Mouse (Mus musculus): ENCODE measurements around the gene Gm10300.

The Gm10300 gene

DNA sequence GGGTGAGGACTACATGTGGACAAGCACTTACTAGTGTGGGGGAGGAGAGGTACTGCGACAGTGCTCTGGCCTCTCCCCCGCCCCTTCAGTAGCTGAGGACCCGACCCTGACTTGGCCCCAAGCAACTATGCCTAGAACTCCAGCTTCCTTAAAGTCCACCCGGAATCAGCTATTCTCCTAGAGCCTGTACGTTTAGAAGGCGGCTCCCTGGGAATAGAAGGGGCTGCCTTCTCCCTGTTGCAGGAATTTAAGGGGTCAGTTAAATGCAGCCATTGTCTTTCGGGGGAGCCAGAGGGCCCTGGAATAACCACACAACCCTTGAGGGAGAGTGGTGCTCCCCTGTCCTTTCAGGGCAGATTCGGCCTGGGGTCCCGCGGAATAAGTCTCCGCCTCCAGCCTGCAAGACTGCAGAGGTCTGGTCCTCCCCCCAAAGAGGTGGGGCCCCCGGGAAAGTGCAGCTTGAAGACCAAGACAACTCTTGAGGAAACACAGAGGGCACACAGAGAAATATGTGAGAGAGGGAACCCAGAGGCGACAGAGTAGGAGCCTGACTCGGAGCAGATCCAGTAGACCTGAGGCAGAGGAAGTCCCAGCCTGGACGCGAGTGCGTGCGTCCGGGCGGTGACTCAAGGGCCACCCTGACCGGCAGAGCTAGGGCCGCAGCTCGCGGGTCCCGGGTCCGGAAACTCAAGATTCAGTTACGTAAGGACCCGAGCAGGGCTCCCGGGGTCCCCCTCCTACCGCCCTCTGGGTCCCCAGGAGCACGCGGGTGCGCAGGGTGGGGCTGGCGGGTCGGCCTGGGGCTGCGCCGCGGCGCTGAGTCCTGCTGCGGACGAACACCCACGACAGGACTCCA is at the start of gene Gm10300:
Gene Gm10300 (plus strand): TSS at position 621 of the 856 bp plus-strand sequence.
- peak; percentile 73 for DNase-seq

GRCm38 (mm10) chr4:132025264-132025663 is 49.2 kb upstream of the Gm10300 start:
- DNase-seq = no peak

DNA sequence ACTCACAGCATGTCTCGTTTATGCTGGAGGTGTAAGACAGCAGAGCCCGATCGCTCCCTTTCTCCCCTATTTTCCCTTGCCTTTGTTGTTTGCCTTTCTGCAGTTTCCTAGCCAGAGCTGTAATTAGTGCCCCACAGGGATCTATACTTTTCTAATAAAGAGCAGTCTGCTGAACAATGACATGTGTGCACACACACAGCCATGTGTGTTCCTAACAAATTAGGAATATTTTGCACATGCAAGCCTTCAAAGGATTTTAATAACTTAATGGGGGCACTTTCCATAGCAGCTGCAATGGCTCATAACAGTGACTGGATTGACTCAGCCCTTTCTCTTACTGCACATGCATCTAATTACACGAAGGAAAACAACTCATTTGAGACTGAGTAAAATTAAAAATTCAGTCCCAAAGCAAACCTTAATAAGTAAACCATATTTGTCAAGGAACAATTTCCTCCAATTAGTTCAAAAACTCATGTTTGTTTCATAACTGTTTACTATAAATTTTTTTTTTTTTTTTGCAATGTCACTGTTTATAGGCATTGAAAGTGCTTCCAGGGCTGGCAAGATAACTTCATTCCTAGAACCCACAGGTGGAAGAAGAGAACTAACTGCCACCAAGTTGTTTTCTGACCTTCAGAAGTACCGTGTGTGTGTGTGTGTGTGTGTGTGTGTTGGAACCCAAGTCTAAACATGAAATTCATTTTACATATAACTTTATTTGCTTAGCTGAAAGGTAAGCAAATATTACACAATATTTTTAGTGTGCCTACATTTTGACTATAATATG is 48.6 kb upstream of the Gm10300 start:
- no peak for DNase-seq

DNA sequence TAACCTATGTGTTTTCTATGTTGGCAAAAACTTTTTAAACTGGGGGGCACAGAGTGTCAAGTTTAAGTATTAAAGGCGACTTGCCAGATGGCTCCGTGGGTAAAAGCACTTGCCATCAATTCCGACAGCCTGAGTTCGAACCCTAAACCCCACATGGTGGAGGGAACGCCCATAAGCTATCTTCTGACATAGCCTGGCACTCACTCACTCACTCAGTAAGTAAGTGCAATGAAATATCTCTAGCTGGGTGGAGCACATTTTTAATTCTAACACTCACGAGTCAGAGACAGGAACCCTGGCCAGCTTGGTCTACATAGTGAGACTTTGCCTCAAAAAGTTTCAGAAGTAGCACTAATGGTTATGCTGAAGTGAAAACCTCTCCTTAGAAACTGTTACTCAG is 47.3 kb upstream of the Gm10300 start:
- no peak for DNase-seq

DNA sequence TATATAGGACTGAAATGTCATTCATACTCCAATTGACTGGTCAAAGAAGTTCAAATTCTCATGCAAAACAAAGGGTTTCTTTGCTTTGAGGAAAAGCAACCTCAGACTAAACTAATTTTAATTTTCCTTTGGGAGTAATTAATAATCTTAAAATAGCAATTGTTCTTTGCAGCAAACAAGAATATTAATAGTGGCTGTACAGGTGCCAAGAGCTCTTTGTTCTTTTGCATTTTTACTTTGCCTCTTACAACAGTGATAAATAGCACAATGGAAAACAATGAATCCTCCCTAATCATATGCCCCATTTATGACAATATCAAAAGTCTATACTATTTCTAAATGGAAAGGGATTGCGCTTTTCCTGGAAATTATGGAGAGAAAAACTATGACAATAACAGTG is 46.7 kb upstream of the Gm10300 start:
- no peak for DNase-seq

- DNase-seq = no peak
These were observed 44.4 kb upstream of the Gm10300 start for GRCm38 (mm10) chr4:132029851-132030741.

DNA sequence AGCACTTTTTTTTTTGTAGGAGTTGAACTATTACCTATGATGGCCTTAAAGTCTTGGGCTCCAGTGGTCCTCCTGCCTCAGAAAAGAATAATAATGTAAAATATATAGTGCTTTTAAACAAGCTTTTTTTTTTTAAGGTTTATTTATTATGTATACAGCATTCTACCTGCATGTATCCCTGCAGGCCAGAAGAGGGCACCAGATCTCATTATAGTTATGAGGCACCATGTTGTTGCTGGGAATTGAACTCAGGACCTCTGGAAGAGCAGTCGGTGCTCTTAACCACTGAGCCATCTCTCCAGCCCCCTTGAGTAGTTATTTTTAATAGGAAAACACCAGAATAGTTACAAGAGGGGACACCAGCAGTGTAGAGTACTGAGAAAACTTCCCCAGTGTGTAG is 41.3 kb upstream of the Gm10300 start:
- DNase-seq = no peak

GRCm38 (mm10) chr4:132034242-132034641 is 40.3 kb upstream of the Gm10300 start:
- no peak for DNase-seq

DNA sequence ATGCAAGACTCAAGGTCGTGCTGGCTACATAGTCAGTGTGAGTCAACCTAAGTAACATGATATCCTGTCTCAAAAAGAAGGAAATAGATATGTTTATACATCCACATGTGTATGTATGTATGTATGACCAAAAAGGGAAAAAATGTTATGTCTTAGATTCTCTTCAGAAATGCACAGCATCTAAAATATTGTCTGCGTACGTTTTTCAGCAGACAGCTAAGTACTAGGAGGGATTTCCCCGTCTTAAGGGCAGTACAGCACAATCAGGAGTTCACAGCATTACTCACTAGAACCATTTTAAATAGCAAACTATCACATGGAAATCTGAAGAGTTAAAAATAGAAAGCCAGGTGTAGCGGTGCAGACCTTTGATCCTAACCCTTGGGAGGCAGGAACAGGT is 37.4 kb upstream of the Gm10300 start:
- DNase-seq = no peak

- DNase-seq = no peak
These were observed 36.5 kb upstream of the Gm10300 start for GRCm38 (mm10) chr4:132037991-132038390.

GRCm38 (mm10) chr4:132038809-132039208 is 35.7 kb upstream of the Gm10300 start:
- DNase-seq = no peak

GRCm38 (mm10) chr4:132039521-132039920 is 35.0 kb upstream of the Gm10300 start:
- no peak for DNase-seq

GRCm38 (mm10) chr4:132039975-132040645 is 34.4 kb upstream of the Gm10300 start:
- no peak for DNase-seq

DNA sequence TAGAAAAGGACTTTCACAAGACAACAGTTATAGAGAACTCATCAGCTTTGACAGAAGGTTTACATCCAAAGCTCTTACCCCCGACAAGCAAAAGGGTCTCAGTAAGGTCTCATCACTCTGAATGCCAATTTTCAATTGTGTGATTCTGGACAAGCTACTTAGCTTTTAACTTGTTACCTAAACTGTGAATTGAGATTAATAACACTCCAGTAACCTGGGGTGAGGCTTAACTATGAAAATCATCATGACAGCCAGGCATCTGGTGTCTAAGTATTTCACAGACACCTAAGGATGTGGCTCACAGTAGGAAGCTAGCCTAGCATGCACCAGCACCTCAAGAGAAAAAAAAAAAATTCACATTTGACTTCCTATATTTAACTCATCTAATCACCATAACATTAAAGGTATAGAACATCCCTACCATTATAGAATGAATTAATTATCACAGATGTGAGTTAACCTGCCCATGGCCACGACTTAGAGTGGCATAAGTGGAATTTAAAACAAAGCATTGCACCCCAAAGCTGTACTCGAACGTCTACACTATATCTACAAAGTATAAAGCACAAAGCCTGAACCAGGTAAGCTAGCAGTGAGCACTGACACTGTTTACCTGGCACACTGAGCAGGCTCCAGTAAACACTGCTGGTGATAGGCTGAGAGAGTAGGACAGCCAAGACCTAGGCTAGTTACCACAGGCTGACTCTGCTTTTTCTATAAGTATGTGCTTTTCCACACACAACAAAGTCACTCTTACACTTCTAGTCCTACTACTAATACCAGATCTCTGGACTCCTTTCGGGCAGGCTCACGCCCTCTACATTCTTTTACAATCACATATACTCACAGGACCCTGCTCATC is 32.8 kb upstream of the Gm10300 start:
- no peak for DNase-seq

- no peak for DNase-seq
These were observed 30.8 kb upstream of the Gm10300 start for GRCm38 (mm10) chr4:132043726-132044125.

- peak; percentile 40 for DNase-seq
These were observed 26.2 kb upstream of the Gm10300 start for GRCm38 (mm10) chr4:132048011-132048991.

GRCm38 (mm10) chr4:132048995-132049404 is 25.5 kb upstream of the Gm10300 start:
- peak; percentile 85 for DNase-seq

DNA sequence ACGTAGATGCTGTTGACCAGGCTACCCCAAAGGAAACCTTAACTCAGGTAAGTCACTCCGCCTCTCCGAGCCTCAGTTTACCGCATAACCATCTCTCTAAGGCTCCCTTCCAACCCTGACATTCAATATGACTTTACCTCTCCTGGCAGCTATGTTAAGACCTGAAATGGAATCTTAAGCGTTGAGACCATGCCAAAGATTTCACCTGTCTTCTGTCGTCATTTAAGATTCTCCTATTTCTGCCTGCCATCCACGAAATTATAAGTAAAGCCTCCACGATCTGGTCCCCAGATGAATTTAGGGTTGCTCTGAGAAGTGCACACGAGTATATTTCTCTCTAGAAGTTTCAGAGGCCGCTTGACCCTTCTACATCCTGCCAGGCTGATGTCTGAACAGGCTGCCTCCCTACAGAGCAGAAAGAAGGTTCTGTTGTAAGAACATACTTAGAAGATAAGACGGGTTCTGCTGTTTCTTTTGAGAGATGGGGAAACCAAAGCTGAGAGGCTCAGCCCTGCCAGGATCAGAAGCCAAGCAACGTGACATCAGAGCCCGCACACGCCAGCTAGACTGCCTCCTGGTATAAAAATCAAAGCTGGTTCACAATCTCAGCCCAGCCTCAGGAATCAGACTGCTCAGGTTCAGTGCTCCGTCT is 24.8 kb upstream of the Gm10300 start:
- no peak for DNase-seq
